Mouse (Mus musculus) lung, embryonic 15.5 days (tissue): ENCODE measurements around the gene Idi2. TPM values are rescaled to one million over a fixed set of nuclear protein-coding genes. Genes with fewer than 3 reads are reported as not detected.

Source experiments
- ATAC-seq: fragments of 200-750 bp; cut with Nextera tagmentation; 2 replicates; pipeline ENCODE4 v1.8.0; 2017; ENCODE audit warnings: moderate number of reproducible peaks, borderline replicate concordance; ENCODE audit not compliant: low FRiP score, low TSS enrichment; ENCODE audit errors: extremely low read depth
- H3K27ac ChIP-seq: fragments of 300-500 bp; sonication (generic); 2 replicates; pipeline ENCODE4 v1.5.1; 2015; ENCODE audit warnings: moderate library complexity, mild to moderate bottlenecking, inconsistent platforms
- H3K27me3 ChIP-seq: fragments of 300-500 bp; sonication (generic); 2 replicates; pipeline ENCODE4 v1.6.1; 2015; ENCODE audit warnings: inconsistent platforms
- H3K36me3 ChIP-seq: fragments of 300-500 bp; sonication (generic); 2 replicates; pipeline ENCODE4 v1.6.1; 2015; ENCODE audit warnings: inconsistent platforms
- H3K4me1 ChIP-seq: fragments of 300-500 bp; sonication (generic); 2 replicates; pipeline ENCODE4 v1.6.1; 2015; ENCODE audit warnings: inconsistent platforms
- H3K4me2 ChIP-seq: fragments of 300-500 bp; sonication (generic); 2 replicates; pipeline ENCODE4 v1.6.1; 2015; ENCODE audit warnings: inconsistent platforms, mild to moderate bottlenecking, moderate library complexity
- H3K4me3 ChIP-seq: fragments of 300-500 bp; sonication (generic); 2 replicates; pipeline ENCODE4 v1.5.1; 2015; ENCODE audit warnings: mild to moderate bottlenecking, inconsistent platforms
- H3K9ac ChIP-seq: fragments of 300-500 bp; sonication (generic); 2 replicates; pipeline ENCODE4 v1.6.1; 2015; ENCODE audit warnings: inconsistent platforms
- H3K9me3 ChIP-seq: fragments of 300-500 bp; sonication (generic); 2 replicates; pipeline ENCODE4 v1.6.1; 2016; ENCODE audit warnings: inconsistent platforms
- WGBS: fragments of 180-500 bp; shearing (Covaris S2); methylation state at CpG from one replicate; pipeline ENCODE4 v1.1.7; 2015; 5-methylcytosine and 5-hydroxymethylcytosine counted together
- microRNA-seq: library from miRNA; unstranded; fragments of <30 nt; microRNA quantifications from one replicate; pipeline ENCODE4, GENCODE M21; 2016
- polyA plus RNA-seq: library from polyadenylated mRNA; unstranded; fragments of >200 nt; fragmentation: Nextera tagmentation; extraction: Ambion mirVana; gene quantifications from 2 replicates; pipeline ENCODE4 v1.2.1, GENCODE M21; 2015

Idi2 gene
- polyA plus RNA-seq, 1 experiment from 2014 or later: 0.06 TPM

- H3K9me3 ChIP-seq: no peaks in the 10 kb centered on the region
- no peak for ATAC-seq
- no peaks in the 10 kb centered on the region for H3K4me1 ChIP-seq
- WGBS: 62% methylated on average over 2 of the region's 2 CpGs
- H3K9ac ChIP-seq: no peak overlapping the region
- no peak overlapping the region for H3K4me2 ChIP-seq
- H3K27me3 ChIP-seq: no peaks in the 10 kb centered on the region
- H3K27ac ChIP-seq: no peak overlapping the region
- no peak overlapping the region for H3K4me3 ChIP-seq
- H3K36me3 ChIP-seq: no peaks in the 10 kb centered on the region
These were observed 50.6 kb downstream of the Idi2 start for GRCm38 (mm10) chr13:9003306-9003705.

Small RNA genes within 50 kb of the gene (microRNA-seq; reads per million reads assigned to microRNA genes)
- gene Gm22750: not detected

Other genes starting within 250 kb of the Idi2 start
- gene Wdr37, start 81.0 kb upstream of the Idi2 start, polyA plus RNA-seq: 19.9 and 22.1 TPM in 2 replicates
- 67.9 and 73.0 TPM in 2 replicates for gene Idi1, start 67.4 kb upstream of the Idi2 start, polyA plus RNA-seq
- not detected in 2 replicates for gene Gm9745, start 4.6 kb upstream of the Idi2 start, polyA plus RNA-seq
- gene Gtpbp4, start 43.2 kb downstream of the Idi2 start, polyA plus RNA-seq: 72.5 and 78.8 TPM in 2 replicates
- 31.2 and 32.4 TPM in 2 replicates for gene Larp4b, start 141.0 kb downstream of the Idi2 start, polyA plus RNA-seq